Mouse (Mus musculus) layer of hippocampus, postnatal 25 days (tissue): ENCODE measurements around the gene Taar8b. TPM values are rescaled to one million over a fixed set of nuclear protein-coding genes. Genes with fewer than 3 reads are reported as not detected.
"Not testable (repeated sequence)": the region's sequence is repeated elsewhere in the genome, so short reads cannot be mapped to it uniquely, and the experiment has no call there.

Experiments
- DNase-seq, 2 experiments: peaks; one replicate each; pipeline ENCODE4 v3.0.0; 2022; ENCODE audit warnings: mixed read lengths in 2 of 2, low spot score in 1 of 2; ENCODE audit errors: extremely low spot score in 1 of 2
- total RNA-seq, 2 experiments: library from RNA; stranded (reverse); gene quantifications; 2 replicates each; pipeline ENCODE4 v1.2.3; 2021

Taar8b gene
- not detected for total RNA-seq

GRCm38 (mm10) chr10:24092194-24092593 lies at the start of gene Taar8b:
Taar8b (minus strand) TSS chr10:24092294.
- no peak for DNase-seq

- DNase-seq: no peak
These were observed 46.6 kb upstream of the Taar8b start for GRCm38 (mm10) chr10:24138623-24139261.

GRCm38 (mm10) chr10:24134071-24134645 lies 42.1 kb upstream of the Taar8b start:
- DNase-seq: no peak

- DNase-seq: no peak
These were observed 41.0 kb upstream of the Taar8b start for GRCm38 (mm10) chr10:24133132-24133531.

GRCm38 (mm10) chr10:24132273-24132672 lies 40.2 kb upstream of the Taar8b start:
- DNase-seq: no peak

- DNase-seq: peak in 1 of 2 experiments; percentile 54
These were observed 39.6 kb upstream of the Taar8b start for GRCm38 (mm10) chr10:24131451-24132262.

GRCm38 (mm10) chr10:24111116-24111778 lies 19.2 kb upstream of the Taar8b start:
- peak in 1 of 2 experiments; percentile 44 for DNase-seq

- not testable (repeated sequence) for DNase-seq
These were observed 17.3 kb upstream of the Taar8b start, which contains the start of gene Taar9 for GRCm38 (mm10) chr10:24109434-24109833. Taar9 (minus strand) TSS chr10:24109534.

- DNase-seq: no peak
These were observed 16.1 kb upstream of the Taar8b start for GRCm38 (mm10) chr10:24108236-24108635.

- DNase-seq: no peak
These were observed 15.7 kb upstream of the Taar8b start for GRCm38 (mm10) chr10:24107747-24108146.

GRCm38 (mm10) chr10:24103299-24103698 lies 11.2 kb upstream of the Taar8b start:
- DNase-seq: not testable (repeated sequence)

GRCm38 (mm10) chr10:24101812-24102211 lies 9.7 kb upstream of the Taar8b start, which contains the start of gene Taar8c:
Taar8c (minus strand) TSS chr10:24101912.
- not testable (repeated sequence) for DNase-seq

- DNase-seq: not testable (repeated sequence)
These were observed 4.9 kb upstream of the Taar8b start for GRCm38 (mm10) chr10:24097010-24097409.

GRCm38 (mm10) chr10:24087168-24087567 lies 4.9 kb downstream of the Taar8b start:
- no peak for DNase-seq

GRCm38 (mm10) chr10:24086555-24086954 lies 5.5 kb downstream of the Taar8b start:
- DNase-seq: no peak

- no peak for DNase-seq
These were observed 6.2 kb downstream of the Taar8b start for GRCm38 (mm10) chr10:24085936-24086335.

- DNase-seq: peak; percentile 8 to 44
These were observed 11.9 kb downstream of the Taar8b start for GRCm38 (mm10) chr10:24080166-24080565.

GRCm38 (mm10) chr10:24076200-24076599 lies 15.9 kb downstream of the Taar8b start, which contains the start of gene Taar8a:
Taar8a (plus strand) TSS chr10:24076500.
- DNase-seq: not testable (repeated sequence)

GRCm38 (mm10) chr10:24074751-24075150 lies 17.3 kb downstream of the Taar8b start:
- DNase-seq: not testable (repeated sequence)

GRCm38 (mm10) chr10:24058986-24059385 lies 33.1 kb downstream of the Taar8b start:
- DNase-seq: no peak
